Mouse (Mus musculus) ZHBTc4 (cell line): ENCODE measurements around the gene Smgc.
"Not testable (repeated sequence)": the region's sequence is repeated elsewhere in the genome, so short reads cannot be mapped to it uniquely, and the experiment has no call there.

Experiments
- DNase-seq: peaks from one replicate; pipeline ENCODE4 v3.0.0-alpha.2; 2011; ENCODE audit warnings: low read depth, low spot score

Smgc gene

DNA sequence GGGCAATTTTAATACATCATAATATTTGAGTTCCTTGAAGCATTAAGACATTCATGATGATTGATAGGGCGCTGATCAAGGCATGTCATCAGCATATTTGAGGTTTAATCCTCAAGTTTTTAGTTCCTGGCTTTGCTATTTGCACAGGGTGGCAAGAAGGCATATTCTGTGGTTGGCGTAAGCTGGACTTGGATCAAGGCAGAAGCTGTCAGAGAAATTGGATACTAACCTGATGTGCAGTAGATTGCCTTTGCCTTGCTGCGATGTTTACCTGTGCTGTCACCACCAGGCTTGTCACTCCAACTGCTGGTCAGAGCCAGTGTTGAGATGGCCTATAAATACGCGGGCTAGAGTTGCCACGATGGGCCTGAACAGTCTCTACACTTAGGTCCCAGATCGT is at the start of gene Smgc:
TSS of gene Smgc (plus strand) at position 301 of the 400 bp plus-strand sequence.
- no peak for DNase-seq

DNA sequence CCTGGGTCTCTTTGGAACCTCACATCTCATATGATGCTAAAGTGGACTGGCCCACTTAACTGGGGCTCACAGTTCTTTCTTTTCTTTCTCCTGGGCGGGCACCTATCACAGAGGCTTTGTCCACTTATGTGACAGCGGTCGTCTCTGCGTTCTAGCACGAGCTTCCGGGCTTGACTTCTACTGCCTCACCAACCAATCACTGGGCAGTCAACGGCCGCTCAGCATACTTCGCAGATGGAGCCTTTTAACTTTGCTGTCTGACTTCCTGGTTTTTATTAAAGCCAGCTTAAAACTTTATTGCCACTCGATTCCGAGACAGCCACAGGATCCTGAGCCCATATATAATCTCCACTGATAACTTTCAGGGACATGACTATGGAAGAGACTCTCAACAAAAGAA is 49.7 kb upstream of the Smgc start:
- no peak for DNase-seq

GRCm38 (mm10) chr15:91806463-91806862 is 31.6 kb upstream of the Smgc start:
- no peak for DNase-seq

DNA sequence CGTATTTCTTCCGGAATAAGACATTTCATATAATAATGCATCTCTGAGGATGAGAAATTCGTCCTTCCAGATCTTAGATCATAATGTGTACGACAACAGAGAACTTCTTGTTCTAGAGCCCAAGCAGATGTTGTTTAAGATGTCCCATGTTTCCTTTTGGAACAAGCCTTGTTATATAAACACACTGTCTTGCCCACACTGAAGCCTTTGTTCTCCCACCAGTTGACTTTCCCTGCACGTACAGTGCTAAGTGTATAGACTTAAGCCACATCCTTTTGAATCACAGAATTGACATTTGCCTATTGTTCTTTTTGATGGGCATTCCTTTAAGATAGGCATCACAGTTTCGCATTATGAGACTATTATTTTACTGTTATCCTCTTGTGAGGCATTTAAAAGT is 2.7 kb upstream of the Smgc start:
- no peak for DNase-seq

- peak; percentile 91 for DNase-seq
Measured at GRCm38 (mm10) chr15:91864130-91864529, 26.1 kb downstream of the Smgc start.

GRCm38 (mm10) chr15:91900245-91900644 is 62.2 kb downstream of the Smgc start:
- DNase-seq = peak; percentile 73

- DNase-seq = not testable (repeated sequence)
Measured at GRCm38 (mm10) chr15:91907046-91907445, 69.0 kb downstream of the Smgc start.
